Mouse (Mus musculus) heart, adult 10 weeks (tissue): ENCODE measurements around the gene 1700122O11Rik. TPM values are rescaled to one million over a fixed set of nuclear protein-coding genes. Genes with fewer than 3 reads are reported as not detected.

Source experiments
- polyA plus RNA-seq: library from polyadenylated mRNA; stranded (reverse); fragments of 350-450 nt; fragmentation: Illumina TruSeq; extraction: RNeasy Lipid Tissue Mini Kit (QIAGEN cat#74804); gene quantifications from one replicate; pipeline ENCODE4 v1.2.3, GENCODE M21; 2014; ENCODE audit warnings: low read depth, low replicate concordance

Gene 1700122O11Rik
- not detected for polyA plus RNA-seq

DNA sequence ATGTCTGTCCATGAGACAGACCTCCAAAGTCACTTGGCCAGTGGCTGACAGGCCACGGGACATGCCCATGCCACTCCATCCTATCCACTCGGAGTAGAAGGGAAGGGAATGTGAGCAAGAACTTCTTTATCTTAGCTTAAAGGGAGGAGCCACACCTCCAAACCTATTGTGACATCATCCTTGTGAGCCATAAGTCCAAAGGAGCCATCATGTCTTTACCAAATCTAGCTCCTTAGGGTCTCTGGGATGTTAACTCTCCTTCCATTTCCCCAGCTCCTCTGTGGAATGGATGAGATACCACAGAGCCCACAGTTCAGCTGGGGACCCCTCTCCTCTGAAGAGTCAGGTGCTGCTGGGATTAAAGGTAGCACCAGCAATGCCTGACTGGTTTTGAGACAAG is at the start of gene 1700122O11Rik:
1700122O11Rik (minus strand) TSS at position 101 of the 400 bp plus-strand sequence.

Other genes with a start within 250 kb of the 1700122O11Rik start
- 4.4 TPM for gene Mdfi, start 203.6 kb downstream of the 1700122O11Rik start, polyA plus RNA-seq
- 8.5 TPM for gene Foxp4, start 113.6 kb downstream of the 1700122O11Rik start, polyA plus RNA-seq
- not detected for gene 1700067P10Rik, start 51.0 kb upstream of the 1700122O11Rik start, polyA plus RNA-seq
- not detected for gene 9830107B12Rik, start 108.0 kb upstream of the 1700122O11Rik start, polyA plus RNA-seq
- gene A530064D06Rik, start 129.0 kb upstream of the 1700122O11Rik start, polyA plus RNA-seq = not detected
- gene Trem1, start 194.5 kb upstream of the 1700122O11Rik start, polyA plus RNA-seq = not detected
- not detected for gene Trem3, start 209.5 kb upstream of the 1700122O11Rik start, polyA plus RNA-seq
- not detected for gene Treml4, start 226.0 kb upstream of the 1700122O11Rik start, polyA plus RNA-seq